Mouse (Mus musculus) kidney, adult 2 months (tissue): ENCODE results near the gene Aco1. TPM values are rescaled to one million over a fixed set of nuclear protein-coding genes. Genes with fewer than 3 reads are reported as not detected.
A peak's percentile ranks its signal among the peaks of the same experiment; 100 is the strongest.

Experiments
- DNase-seq: peaks from one replicate; pipeline ENCODE4 v3.0.0; 2021
- H3K27ac ChIP-seq: fragments of 200-500 bp; 2 replicates; pipeline ENCODE4 v1.5.1; 2012; ENCODE audit warnings: low read depth, low read length, control low read depth, inconsistent platforms; ENCODE audit not compliant: insufficient read depth
- H3K27me3 ChIP-seq: fragments of 200-500 bp; replicated peaks from 2 replicates; pipeline ENCODE4 v1.6.1; 2012; ENCODE audit warnings: mild to moderate bottlenecking, moderate library complexity, low read length, inconsistent platforms; ENCODE audit not compliant: control insufficient read depth, insufficient read depth
- H3K36me3 ChIP-seq: fragments of 200-500 bp; 2 replicates; pipeline ENCODE4 v1.6.1; 2012; ENCODE audit warnings: mild to moderate bottlenecking, moderate library complexity, low read length, inconsistent platforms; ENCODE audit not compliant: control insufficient read depth, insufficient read depth
- H3K4me1 ChIP-seq: fragments of 200-500 bp; 2 replicates; pipeline ENCODE4 v1.6.1; 2011; ENCODE audit warnings: low read length; ENCODE audit not compliant: control insufficient read depth, insufficient read depth
- H3K4me3 ChIP-seq: fragments of 200-500 bp; 2 replicates; pipeline ENCODE4 v1.5.1; 2011; ENCODE audit warnings: mild to moderate bottlenecking, low read depth, low read length, control low read depth; ENCODE audit not compliant: insufficient read depth
- CTCF ChIP-seq: fragments of 200-500 bp; conservative IDR thresholded peaks from 2 replicates; pipeline ENCODE4 v1.5.1; 2011; ENCODE audit warnings: low read depth, mild to moderate bottlenecking, control low read depth, low read length, moderate library complexity, mixed read lengths; ENCODE audit not compliant: insufficient read depth, insufficient read length
- POLR2A ChIP-seq: fragments of 200-500 bp; IDR thresholded peaks from one replicate; pipeline ENCODE4 v1.6.1; 2011; ENCODE audit warnings: low read depth, low read length, control low read depth
- WGBS: fragments of 180-500 bp; shearing (Covaris S2); methylation state at CpG from one replicate; pipeline ENCODE4 v1.1.7; 2018; 5-methylcytosine and 5-hydroxymethylcytosine counted together
- polyA plus RNA-seq: library from polyadenylated mRNA; depleted of rRNA; stranded (reverse); fragments of >200 nt; gene quantifications from 2 replicates; pipeline ENCODE4 v1.2.3, GENCODE M21; 2012

Gene Aco1
- polyA plus RNA-seq, 1 experiment: 179 TPM

- Histone ChIP-seq H3K36me3 (no peaks in the 10 kb centered on the region), H3K27me3 (no peaks in the 10 kb centered on the region), H3K4me1 (peaks cover 33% of the 10 kb centered on the region), H3K4me3 (no peak overlapping the region), H3K27ac (no peak overlapping the region)
- DNase-seq: no peak
- TF ChIP-seq CTCF: no peak
- no peak for TF ChIP-seq POLR2A
- 96% methylated on average over 2 of the region's 2 CpGs for WGBS
Measured at GRCm38 (mm10) chr4:40152771-40153170, 9.9 kb downstream of the Aco1 start.

- Histone ChIP-seq H3K4me3 (no peak overlapping the region), H3K27me3 (no peaks in the 10 kb centered on the region), H3K4me1 (peaks cover 36% of the 10 kb centered on the region), H3K36me3 (no peaks in the 10 kb centered on the region), H3K27ac (no peak overlapping the region)
- no peak for DNase-seq
- WGBS: 79% methylated on average over 4 of the region's 4 CpGs
- no peak for TF ChIP-seq CTCF
- TF ChIP-seq POLR2A: no peak
Measured at GRCm38 (mm10) chr4:40153500-40153899, 10.6 kb downstream of the Aco1 start.

- WGBS: 90% methylated on average over 4 of the region's 4 CpGs
- Histone ChIP-seq H3K27me3 (no peaks in the 10 kb centered on the region), H3K4me1 (peaks cover 34% of the 10 kb centered on the region), H3K4me3 (no peak overlapping the region), H3K27ac (no peak overlapping the region), H3K36me3 (no peaks in the 10 kb centered on the region)
- no peak for DNase-seq
- no peak for TF ChIP-seq CTCF
- TF ChIP-seq POLR2A: no peak
Measured at GRCm38 (mm10) chr4:40154751-40155150, 11.9 kb downstream of the Aco1 start.

- Histone ChIP-seq H3K27ac (peak overlapping the region; percentile 0), H3K4me3 (no peak overlapping the region), H3K4me1 (peaks cover 38% of the 10 kb centered on the region), H3K27me3 (no peaks in the 10 kb centered on the region), H3K36me3 (no peaks in the 10 kb centered on the region)
- peak; percentile 14 for DNase-seq
- TF ChIP-seq CTCF (no peak), POLR2A (no peak)
- WGBS: 42% methylated on average over 13 of the region's 13 CpGs
Measured at GRCm38 (mm10) chr4:40155467-40155999, 12.7 kb downstream of the Aco1 start.

DNA sequence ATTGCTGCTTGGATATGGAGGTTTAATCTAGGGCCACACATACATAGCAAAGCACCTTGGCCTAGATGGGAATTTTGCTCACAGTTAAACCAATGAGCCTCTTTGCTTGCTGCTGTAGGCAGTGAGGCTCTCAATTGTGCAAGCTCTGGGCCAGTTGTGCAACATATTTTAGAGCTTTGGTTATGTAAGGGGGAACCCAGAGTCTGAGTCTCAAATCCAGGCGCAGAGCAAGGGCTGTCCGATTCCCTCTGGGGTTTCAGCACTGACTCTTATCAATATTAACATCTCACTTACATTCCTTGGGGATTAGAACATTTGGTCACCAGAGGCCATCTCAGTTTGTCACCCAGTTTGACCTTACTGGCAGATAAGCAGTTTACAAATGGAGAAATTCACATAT is 13.3 kb downstream of the Aco1 start:
- no peak overlapping the region for H3K4me3 ChIP-seq
- peak; percentile 51 for DNase-seq
- H3K4me1 ChIP-seq: peaks cover 34% of the 10 kb centered on the region
- H3K36me3 ChIP-seq: no peaks in the 10 kb centered on the region
- no peaks in the 10 kb centered on the region for H3K27me3 ChIP-seq
- 41% methylated on average over 2 of the region's 2 CpGs for WGBS
- TF ChIP-seq POLR2A: no peak
- no peak for TF ChIP-seq CTCF
- H3K27ac ChIP-seq: peak overlapping the region; percentile 0

DNA sequence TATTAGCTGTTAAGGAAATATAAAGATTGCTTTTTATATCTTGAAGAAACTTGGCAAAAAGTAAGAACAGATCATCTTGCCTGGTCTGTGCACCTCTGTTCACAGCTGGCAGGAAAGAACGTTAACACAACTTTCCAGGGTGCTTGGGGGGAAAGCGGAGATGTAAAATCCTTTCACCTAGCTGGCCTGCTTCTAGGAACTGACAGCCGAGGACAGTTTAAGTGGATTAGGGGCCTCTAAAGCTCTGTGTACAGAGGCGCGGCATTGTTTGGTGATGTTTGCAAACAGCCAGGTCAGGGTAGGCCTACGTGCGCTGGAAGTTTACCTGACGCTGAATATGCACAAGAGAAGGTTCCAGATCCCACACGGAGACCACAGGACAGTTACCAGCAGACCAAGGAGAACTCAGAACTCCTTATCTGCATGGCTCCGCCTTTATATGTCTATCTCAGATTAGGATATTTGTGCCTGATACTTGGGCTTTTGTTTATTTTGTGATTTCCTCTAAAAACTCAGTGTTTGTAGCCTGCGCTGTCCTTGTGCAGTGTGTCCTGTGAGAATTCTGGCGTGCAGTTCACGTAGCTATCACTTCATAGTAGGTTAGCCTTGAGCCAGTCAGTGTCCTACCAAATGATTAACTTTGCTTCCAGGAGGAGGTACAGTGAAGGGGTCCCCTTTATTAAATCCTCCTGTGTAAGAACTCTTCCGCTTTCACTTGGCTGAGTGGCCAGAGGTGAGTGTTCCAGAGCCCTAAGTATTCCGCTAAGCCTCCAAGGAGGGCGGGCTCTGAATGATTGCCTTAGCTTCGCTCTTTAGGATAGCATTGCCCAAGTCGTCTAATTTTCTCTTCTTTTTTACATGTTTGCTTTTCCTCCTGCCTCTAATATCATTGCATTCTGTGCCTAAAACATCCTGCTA is 14.0 kb downstream of the Aco1 start:
- Histone ChIP-seq H3K27ac (peak overlapping the region; percentile 40), H3K4me1 (peaks cover 34% of the 10 kb centered on the region), H3K27me3 (no peaks in the 10 kb centered on the region), H3K36me3 (no peaks in the 10 kb centered on the region), H3K4me3 (no peak overlapping the region)
- TF ChIP-seq CTCF: no peak
- TF ChIP-seq POLR2A: no peak
- DNase-seq: peak; percentile 35
- WGBS: 64% methylated on average over 18 of the region's 18 CpGs

DNA sequence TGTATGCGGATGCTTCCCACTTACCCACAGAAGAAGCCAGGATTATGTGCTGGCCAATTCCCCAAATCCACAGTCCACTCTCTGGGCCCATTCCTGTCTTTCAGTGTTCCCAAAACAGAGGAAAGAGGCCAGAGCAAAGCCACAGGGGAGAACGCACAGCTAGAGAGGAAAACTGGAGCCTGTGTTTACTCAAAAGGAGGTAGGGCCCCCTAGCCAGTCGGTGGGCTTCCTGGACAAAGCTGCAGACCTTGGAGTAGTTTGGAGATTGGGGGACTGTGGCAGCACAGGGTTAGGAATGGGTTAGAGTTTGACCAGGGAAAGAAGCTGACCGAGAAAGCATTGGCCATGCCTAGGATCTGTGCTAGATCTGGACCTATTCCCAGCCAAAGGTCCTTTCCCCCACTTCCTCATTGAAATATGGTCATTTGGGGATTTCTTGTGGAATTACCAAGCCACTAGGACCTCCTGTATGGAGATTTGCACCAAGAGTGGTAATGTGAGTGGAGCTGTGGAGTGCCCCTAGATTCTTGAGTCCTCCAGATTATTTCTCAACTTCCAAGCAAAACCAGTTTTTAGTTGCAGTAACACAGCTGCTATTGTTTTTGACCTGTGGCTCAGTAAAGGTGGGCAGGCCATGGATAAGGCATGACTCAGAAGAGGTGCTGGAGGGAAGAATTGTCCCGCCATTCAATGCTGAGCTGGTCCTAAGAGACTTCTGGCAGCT is 14.8 kb downstream of the Aco1 start:
- Histone ChIP-seq H3K27ac (peak overlapping the region; percentile 19; the same call in 1 of the 2 replicates), H3K27me3 (no peaks in the 10 kb centered on the region), H3K4me1 (peaks cover 33% of the 10 kb centered on the region), H3K4me3 (no peak overlapping the region), H3K36me3 (no peaks in the 10 kb centered on the region)
- peak; percentile 31 for DNase-seq
- TF ChIP-seq POLR2A: no peak
- TF ChIP-seq CTCF: no peak
- WGBS: 66% methylated on average over 5 of the region's 5 CpGs
